Mouse (Mus musculus): ENCODE measurements around the gene Sept3.
A peak's percentile ranks its signal among the peaks of the same experiment; 100 is the strongest.

Sept3 gene

DNA sequence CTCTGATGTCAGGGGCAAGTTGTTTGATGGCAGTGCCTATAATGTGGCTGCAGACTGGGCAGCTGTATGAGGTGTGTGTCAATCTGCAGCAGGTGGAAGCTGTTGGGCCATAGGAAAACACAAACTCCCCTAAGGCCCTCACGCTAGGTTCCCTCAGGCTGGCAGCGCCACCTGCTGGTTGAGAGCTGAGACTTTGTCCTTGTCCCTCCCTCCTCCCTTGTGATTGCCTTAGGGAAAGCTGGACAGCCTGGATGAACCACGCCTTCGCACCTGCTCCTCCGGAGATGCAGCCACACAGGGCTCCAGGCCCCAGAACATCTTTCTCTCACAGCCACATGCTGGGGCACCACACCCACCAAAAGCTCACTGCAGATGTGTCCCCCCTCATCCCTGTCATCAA is 3.5 kb upstream of the Sept3 start:
- peak; percentile 41 for DNase-seq (ENCODE audit: extremely low spot score, low read depth, low spot score)

DNA sequence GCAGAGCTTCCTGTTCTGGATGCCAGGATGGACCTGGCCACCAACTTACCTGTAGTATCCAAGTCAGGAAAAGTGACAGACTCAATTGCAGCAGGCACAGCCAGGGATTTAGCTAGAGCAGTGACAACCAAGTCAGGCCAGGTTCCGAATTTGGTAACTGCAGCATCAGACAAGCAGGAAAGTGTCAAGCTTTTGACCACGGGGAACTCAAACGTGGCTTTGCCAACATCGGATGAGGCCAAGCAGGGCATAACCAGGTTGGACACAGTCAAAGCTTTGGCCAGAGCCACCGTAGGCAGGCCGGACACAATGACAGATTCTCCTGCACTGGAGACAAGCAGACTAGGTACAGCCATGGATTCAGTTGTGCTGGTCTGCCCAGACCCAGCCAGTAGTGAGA is 2.4 kb upstream of the Sept3 start:
- DNase-seq (ENCODE audit: extremely low spot score, low read depth, low spot score): no peak

DNA sequence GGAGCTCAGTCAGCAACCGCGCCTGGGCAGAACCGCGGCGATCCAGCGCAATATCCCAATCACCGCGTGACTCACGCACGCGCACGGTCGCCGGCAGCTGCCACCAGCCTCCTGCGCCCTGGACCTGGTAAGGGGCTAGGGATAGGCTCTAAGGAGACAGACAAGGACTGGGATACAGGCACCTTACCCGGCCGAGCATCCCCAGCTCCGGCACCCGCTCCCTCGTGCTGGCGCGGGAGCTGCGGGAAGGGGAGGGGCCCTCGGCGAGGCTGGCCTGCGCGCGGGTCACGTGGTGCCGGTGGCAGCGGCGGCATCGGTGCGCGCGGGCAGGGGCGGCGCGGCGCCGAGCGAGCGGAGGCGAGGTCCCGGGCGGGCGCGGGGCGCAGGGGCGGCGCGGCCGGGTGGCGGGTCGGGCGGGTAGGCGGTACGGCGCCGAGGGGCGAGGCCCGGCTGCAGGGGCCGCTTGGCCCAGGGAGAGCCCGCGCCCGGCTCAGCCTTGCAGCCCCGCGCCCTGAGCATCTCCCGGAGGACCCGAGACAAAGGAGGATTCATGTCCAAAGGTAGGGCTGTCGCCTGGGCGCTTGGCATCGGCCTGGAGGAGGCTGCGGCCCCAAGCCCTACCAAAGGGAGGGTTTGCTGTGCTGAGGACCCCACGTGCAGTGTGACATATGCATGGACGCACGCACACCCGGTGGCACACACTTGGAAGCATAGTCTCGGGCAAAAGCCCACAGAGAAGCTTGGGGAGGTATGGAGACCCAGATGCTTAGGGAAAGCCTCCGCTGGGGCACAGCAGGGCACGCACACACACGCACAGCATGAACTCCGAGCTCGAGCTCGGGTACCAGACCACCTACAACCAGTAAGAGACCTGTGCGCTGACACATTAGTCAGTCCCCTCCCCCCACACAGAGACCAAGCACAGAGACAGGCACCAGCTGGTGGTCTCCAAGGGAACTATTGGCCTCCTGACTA is 521 bp downstream of the Sept3 start:
- DNase-seq (ENCODE audit: extremely low spot score, low read depth, low spot score): no peak

DNA sequence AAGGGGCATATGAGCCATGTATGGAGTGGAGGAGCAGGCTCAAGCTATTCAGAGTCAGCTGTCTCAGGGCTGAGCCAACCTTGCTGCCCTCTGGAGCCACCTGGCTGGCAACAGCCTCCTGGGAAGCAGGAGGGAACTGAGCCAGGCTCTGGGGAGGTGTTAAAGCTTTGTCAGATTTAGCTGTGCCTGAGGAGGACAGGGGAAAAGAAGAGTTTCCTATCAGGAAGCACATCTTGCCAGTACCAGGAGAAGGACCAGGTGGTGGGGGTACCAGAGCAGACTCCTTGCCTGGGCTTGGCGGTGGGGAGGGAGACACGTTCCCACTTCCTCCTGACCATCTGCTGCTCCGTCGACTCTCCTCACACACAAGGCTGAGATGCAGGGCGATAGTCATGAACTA is 2.9 kb downstream of the Sept3 start:
- no peak for DNase-seq (ENCODE audit: extremely low spot score, low read depth, low spot score)

DNA sequence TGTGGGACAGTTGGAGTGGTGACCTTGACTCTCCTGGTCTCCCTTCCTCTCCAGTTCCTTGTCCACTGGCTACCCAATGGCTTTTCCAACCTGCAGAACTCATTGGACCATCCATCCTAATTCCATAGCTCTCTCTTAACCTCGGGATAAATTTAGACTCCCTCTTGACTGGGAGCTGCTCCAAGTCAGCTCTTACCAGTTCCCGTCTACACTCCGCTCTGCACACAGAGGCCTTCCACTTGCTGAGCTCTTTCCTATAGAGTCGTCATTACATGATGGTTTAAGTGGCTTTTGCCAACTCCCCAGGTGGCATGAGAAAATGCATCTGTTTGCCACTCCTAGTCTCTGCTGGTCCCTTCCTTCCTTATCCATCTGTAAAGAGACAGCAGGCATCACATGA is 5.9 kb downstream of the Sept3 start:
- no peak for DNase-seq (ENCODE audit: extremely low spot score, low read depth, low spot score)

DNA sequence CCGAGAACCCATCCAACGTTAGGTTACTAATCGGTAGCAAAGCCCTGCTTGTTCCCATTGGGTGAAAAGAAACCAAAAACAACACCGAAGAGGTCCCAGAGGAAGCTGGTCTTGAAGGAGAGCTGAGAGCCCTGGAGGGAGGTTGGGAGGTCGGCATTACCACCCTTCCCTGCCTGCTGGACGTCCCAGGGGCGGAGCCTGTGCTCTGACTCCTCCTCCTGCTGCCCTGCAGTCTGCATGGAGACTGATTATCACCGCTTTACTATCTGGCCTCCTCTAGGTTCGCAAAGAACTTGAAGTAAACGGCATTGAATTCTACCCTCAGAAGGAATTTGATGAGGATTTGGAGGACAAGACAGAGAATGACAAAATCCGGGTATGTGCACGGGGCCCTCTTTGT is 11.5 kb downstream of the Sept3 start:
- no peak for DNase-seq (ENCODE audit: extremely low spot score, low read depth, low spot score)

DNA sequence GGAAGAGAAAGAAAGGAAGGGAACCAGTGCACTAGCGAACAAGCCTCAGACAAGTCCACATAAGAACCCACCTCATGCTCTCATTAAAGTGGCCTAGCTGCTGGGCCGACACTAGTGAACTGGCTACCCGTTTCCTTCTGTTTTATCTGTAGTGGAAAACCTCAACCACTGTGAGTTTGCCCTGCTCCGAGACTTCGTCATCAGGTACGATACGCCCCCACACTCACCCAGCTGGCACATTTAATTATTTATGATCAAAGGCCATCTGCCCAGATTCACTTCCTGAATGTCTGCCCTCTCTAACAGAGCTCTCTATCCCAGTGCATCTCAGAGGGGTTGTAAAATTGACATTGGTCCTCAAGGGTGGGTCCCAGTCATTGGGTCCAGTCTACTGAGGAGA is 15.6 kb downstream of the Sept3 start:
- DNase-seq (ENCODE audit: extremely low spot score, low read depth, low spot score): no peak

DNA sequence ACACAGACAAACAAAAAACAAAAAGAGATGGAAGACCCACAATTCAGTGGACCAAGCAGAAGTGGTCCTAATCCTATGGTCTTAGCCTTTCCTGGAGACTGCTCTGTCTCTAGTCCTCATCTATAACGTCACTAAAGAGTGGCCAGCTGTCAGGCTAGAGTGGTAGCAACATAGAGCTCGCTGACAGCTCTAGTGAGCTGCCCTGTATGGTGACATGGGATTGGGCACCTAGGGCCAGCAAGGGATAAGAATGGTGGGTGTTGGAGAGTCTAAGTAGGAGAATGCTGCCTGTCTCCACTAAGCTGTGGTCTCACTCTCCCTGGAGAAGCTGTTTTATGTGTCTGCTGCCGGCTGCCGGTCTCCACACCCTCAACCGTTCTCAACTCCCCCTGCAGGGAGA is 18.2 kb downstream of the Sept3 start:
- DNase-seq (ENCODE audit: extremely low spot score, low read depth, low spot score): no peak

DNA sequence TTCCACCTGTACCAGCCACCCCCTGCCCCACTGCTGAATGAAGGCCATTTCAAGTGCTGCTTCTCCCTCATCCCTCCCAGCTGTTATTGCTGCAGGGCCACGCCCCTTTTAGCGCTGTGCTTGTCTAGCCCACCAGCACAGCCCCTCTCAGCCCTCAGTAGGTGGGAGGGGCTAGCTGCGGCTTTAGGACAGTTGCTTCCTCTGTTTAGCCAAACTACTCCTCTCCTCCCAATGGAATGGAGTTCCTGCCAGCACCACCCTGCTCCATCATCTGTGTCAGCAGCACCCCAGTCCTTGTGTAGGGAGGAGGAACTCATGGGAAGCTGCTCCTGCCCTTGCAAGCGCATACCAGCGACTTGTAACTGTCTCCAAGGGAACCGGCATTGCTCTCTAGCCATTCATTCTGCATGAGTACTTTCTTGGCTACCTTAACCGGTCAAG is 18.6 kb downstream of the Sept3 start:
- DNase-seq (ENCODE audit: extremely low spot score, low read depth, low spot score): no peak

DNA sequence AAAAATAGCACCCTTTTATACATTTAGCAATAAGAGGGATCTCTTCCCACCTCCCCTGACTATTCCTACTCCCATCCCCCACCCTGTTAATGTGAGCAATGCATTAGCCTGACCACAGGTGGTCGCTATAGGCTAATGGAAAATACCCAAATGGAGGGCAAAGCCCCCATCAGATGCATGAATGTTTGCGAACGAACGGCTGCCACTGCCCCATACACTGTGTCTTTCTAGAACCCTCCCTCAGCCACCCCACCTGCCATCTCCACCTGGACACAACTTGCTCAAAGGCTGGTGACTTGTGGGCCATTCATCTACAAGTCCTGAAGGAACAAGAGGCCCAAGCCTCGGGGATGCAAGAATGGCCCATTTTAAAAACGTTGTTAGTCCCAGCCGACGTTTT is 19.4 kb downstream of the Sept3 start:
- no peak for DNase-seq (ENCODE audit: extremely low spot score, low read depth, low spot score)

DNA sequence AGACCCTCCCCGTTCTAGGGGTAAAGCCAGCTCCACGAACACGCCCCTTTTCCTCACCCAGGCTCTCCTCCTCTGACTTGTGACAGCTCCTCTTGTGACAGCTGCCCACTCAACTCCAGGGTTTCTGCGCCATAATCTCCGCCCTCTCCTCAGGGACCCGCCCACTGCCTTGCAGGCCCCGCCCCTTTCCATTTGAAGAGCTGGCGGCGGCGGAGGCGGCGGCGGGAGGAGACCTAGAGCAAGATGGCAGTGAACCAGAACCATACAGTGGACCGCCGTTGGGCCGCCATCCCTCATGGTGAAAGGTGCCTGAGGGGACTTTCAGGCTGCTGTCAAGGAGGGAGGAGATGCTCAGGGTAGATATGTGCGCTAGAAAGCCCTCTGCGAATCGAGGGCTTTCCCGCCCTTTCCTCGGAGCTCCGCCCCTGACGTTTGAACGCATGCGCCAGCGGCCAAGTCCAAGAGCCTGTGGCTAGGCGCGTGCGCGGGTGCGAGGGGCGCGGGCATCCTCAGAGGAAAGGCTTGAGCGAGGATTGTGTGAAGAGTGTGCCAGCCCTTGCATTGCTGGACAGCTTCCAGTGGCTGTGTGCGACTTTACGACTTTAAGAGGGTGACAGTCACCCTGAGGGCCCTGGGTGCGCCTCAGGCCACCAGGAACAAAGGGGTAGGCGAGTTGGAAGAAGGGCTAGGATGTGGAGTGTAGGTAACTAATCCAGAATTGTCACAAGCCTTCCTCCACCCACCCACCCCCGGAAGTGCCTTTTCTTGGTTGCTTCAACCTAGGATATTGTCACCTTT is 24.3 kb downstream of the Sept3 start, which contains the start of gene Wbp2nl:
Gene Wbp2nl, plus strand, starts transcription at position 191 of the 798 bp plus-strand sequence.
- no peak for DNase-seq (ENCODE audit: extremely low spot score, low read depth, low spot score)

DNA sequence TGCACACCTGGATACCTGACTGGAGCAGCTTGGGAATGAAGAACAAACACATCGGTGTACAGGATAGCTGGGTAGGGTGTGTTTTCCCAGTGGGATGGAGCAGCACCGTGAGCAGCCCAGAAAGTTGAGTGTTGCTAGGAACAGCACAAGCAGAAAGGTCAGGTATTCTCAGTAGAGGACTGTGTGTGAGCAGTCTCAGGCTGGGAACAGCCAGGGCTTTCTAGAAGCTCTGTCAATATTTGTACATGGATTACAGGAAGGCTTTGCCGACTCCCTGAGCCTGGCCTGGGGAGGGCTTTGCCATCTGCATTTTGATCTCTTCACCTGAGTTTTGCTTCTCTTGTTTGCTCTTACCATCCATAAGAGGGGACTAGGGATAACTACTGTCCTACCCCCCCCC is 32.4 kb downstream of the Sept3 start:
- no peak for DNase-seq (ENCODE audit: extremely low spot score, low read depth, low spot score)

DNA sequence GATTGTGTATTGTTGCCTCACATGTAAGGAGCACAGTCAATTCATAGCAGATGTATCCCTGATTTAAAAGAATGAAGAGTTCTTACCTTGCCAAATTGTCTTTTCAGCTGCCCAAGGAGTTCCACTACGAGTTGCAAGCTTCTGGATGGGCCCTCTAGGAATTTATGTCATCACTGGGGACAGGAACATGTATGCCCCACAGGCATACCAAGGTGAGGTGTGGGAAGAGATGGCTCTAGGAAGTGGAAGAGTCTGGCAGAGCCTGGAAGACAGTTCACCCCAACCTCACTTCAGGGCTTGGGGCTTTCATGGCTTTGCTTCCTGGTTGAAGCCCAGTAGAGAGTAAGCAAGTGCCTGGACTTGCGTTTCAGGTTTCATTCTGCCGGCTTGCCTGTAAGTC is 33.7 kb downstream of the Sept3 start:
- no peak for DNase-seq (ENCODE audit: extremely low spot score, low read depth, low spot score)

DNA sequence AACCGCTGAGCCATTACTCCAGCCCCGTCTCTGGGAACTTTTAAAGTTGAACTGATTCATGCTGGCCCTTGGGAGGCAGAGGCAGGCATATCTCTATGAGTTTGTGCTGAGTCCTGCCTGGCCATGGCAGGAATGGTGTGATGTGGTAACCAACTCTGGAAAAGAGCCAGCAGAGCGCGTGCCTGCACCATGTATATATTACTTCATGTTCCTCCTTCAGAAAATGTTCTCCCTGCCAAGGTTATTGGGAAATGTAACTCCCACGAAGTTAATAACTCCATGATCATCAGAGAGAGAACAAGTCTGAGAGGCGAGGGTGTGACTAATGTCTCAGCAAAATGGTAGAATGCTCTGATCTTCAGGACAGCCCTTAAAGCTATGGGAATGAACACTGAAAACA is 43.1 kb downstream of the Sept3 start:
- DNase-seq (ENCODE audit: extremely low spot score, low read depth, low spot score): no peak

DNA sequence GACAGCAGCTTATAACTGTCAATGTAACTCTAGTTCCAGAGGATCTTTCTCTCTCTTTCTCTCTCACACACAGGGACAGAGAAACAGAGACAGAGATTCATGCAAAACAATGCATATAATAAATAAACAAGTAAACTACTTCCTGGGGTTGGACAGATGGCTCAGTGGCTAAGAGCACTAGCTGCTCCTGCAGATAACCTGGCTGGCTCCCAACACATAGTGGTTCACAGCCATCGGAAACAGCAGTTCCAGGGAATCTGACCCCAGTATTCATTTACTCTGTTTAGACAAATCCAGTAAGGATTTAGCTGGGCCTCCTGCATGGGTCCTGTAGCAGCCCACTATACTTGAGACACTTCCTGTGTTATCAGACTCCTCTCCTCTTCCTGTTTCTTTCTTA is 44.9 kb downstream of the Sept3 start:
- no peak for DNase-seq (ENCODE audit: extremely low spot score, low read depth, low spot score)

DNA sequence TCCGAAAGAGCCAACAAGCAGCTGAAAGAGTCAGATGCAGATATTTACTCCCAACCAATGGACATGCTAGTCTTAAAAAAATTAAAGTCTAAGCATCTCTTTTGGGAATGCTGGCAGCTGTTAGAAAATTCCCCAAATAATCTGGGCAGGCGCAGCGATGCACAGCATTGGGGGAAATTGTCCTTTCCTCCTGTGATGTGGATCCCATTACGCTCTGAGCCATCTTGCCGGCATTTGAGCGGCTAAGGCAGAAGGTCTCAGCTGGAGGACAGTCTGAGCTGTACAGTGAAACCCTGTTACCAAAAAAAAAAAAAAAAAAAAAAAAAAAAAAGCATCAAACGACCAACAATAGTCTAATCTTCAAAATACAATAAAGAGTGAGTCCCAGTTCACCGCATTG is 47.5 kb downstream of the Sept3 start:
- DNase-seq (ENCODE audit: extremely low spot score, low read depth, low spot score): no peak

DNA sequence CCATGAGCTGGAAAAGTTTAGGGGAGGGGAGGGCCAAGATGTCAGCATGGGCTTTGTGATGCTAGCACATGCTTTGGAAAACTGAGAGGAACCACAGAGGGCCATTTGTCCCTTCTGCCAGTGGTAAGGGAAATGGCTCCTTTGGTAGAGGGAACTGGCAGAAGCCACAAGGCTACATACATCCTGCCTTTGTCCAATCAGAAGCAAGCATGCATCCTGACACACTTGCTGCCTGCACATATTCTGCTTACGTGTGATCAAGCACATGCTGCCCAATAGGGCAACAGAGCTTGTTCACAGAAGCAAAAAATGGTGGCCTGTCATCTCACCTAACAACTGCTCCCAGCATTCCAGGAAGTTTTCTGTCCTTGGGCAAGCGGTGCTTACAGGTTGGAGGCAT is 50.7 kb downstream of the Sept3 start:
- DNase-seq (ENCODE audit: extremely low spot score, low read depth, low spot score): no peak

DNA sequence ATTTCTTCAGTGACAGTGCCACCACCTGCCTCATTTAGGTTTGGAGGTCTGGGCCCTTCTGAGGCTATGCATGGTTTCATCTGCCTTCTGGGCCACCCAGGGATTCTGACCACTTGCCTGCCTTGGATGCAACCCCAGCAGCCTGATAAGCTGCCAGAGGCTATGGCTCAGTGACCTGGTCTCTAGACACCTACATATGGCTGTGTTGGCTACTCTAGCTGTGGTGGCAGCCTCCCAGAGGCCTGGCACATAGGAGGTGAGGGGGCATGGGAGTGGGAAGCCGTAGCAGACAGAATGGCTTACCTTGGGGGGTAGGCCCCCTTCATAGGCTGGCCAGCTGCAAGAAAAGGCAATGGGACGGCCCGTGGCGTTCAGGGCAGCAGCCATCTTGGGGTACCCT is 60.5 kb downstream of the Sept3 start:
- DNase-seq (ENCODE audit: extremely low spot score, low read depth, low spot score): no peak

DNA sequence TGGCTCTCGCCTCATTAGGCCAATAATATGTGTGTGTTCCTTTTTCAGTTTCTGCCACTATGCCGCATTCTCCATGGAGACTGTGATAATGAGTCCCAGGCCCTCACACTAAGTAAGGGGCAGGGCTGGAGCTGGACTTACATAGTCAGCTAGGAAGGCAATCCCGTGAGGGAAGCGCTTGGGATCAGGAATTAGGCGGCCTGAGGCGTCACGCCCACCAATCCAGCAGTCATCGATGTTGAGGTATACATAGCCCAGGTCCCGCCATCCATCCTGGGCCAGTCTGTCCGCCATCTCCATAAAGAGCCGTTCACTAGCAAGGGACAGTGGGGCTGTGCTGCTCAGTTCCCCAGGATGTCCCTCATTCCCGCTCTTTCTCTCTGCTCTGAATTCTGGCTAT is 61.9 kb downstream of the Sept3 start:
- DNase-seq (ENCODE audit: extremely low spot score, low read depth, low spot score): no peak

DNA sequence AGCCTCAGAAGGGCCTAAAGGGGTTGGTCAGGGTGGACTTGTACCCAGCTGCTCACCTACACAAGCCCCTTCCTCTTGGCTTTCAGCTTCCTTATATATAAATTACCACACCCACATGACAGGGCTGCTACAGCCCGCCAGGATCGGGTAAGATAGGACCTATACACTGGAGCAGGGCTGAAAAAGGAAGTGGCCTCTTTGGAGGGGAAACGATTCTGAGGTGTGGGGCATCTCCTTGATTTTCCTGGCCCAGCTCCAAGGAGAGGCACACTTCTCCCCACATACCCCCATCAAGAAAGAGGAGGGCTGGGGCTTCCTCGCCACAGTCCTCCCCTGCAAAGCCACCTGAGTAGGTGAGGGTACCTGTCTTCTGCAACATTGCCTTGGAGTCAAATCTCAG is 63.2 kb downstream of the Sept3 start:
- no peak for DNase-seq (ENCODE audit: extremely low spot score, low read depth, low spot score)

DNA sequence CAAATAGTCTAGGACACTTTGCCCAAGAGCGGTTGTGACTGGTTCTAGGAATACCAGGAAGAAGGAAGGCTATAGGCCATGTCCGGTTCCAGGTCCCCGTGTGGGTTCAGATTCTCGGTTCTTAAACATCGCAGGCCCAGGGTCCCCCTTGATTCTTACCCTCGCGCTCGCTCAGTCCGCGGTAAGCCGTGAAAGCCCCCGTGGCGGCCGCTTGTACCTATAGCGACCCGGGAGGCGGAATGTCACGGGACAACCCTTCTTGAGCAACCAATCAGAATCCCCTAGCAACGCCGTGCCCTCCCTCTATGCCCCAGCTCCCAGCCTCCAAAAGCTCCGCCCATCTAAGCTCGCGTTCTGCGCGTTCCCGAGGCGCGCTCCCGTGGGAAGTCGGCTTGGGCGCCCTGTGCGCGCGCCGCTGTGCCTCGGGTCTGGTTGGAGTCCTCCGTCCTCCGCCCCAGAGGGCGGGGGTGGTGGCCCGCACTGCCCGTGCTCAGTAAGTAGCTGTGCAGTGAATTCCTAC is 64.0 kb downstream of the Sept3 start, which contains the start of the genes Naga, Pheta2 and Smdt1:
Gene Naga, minus strand, starts transcription at position 333 of the 520 bp plus-strand sequence.
Gene Pheta2, plus strand, starts transcription at position 350 of the 520 bp plus-strand sequence.
Gene Smdt1, plus strand, starts transcription at position 367 of the 520 bp plus-strand sequence.
- peak; percentile 89 for DNase-seq (ENCODE audit: extremely low spot score, low read depth, low spot score)
